Mouse (Mus musculus) C2C12 (cell line): Measurements from ENCODE around the gene Tmc8.

Experiments used
- CEBPB ChIP-seq: IDR thresholded peaks from one replicate; pipeline ENCODE4 v1.6.1; 2011; ENCODE audit warnings: low read depth, mild to moderate bottlenecking, control low read depth, moderate library complexity
- CTCF ChIP-seq: IDR thresholded peaks from one replicate; pipeline ENCODE4 v1.5.1; 2011; ENCODE audit not compliant: control insufficient read depth, insufficient read depth, insufficient read length
- MAX ChIP-seq: IDR thresholded peaks from one replicate; pipeline ENCODE4 v1.6.1; 2011; ENCODE audit warnings: mild to moderate bottlenecking, control low read depth
- MYOD1 ChIP-seq: IDR thresholded peaks from one replicate; pipeline ENCODE4 v1.6.1; 2011; ENCODE audit warnings: low read depth; ENCODE audit not compliant: control insufficient read depth, insufficient read length
- USF1 ChIP-seq: IDR thresholded peaks from one replicate; pipeline ENCODE4 v1.6.1; 2011; ENCODE audit warnings: low read depth, mild to moderate bottlenecking, control low read depth, moderate library complexity

GRCm38 (mm10) chr11:117798160-117798541 is 16.3 kb downstream of the Tmc8 start:
- no peak for TF ChIP-seq USF1
- TF ChIP-seq CTCF, result no peak
- no peak for TF ChIP-seq MAX
- no peak for TF ChIP-seq CEBPB
- TF ChIP-seq MYOD1, result no peak
